Comparison of ENCODE assay signal across 13 mouse cellular contexts in the genomic region with DNA sequence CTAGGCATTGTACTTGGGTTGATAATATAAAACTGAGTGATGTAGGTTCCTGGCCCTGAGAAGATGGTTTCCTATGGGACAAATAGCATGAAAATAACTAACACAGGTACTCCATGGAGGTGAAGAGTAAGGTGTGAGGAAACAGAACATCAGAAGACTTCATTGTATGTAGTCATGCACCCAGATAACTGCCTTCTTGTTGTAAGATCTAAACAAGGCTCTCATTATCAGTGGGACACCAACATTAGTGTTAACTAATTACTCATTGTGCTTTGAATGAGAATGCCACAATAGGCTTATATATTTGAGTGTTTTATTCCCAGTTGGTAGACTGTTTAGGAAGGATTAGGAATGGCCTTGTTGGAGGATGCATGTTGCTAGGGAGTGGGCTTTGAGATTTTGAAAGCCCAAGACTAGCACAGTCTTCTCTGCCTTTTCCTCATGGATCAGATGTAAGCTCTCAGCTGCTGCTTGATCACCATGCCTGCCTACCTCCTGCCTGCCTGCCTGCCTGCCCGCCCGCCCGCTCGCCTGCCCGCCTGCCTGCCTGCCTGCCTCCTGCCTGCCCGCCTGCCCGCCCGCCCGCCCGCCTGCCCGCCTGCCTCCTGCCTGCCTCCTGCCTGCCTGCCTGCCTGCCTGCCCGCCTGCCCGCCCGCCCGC.
A peak's percentile ranks its signal among the peaks of the same experiment; 100 is the strongest.
DNase-seq lines count a peak whose midpoint lies in the region; ATAC-seq and TF ChIP-seq lines count a peak whose summit lies in the region.
"Had no signal": no experiment of that assay in that cellular context is flagged by ENCODE, and none has a peak within 500 bp of the region (broad histone marks: within the 10 kb centered on the region; RNA-seq: fewer than 3 reads in every experiment).

No protein-coding gene starts in this region.

- H3K4me3 ChIP-seq in lung, embryonic 16.5 days (ENCODE audit: low read length), result no peak overlapping the region
- H3K4me3 ChIP-seq in forebrain, postnatal 0 days (ENCODE audit: low read depth, low read length), result peak overlapping the region; percentile 17
- H3K4me3 ChIP-seq in liver, embryonic 11.5 days (ENCODE audit: low read depth, low read length), result peak overlapping the region; percentile 27
- peak overlapping the region; percentile 2; the same call in 1 of the 2 replicates for H3K4me3 ChIP-seq in stomach, embryonic 16.5 days (replicated peaks; ENCODE audit: low read length)

- 23% methylated on average over 4 of the region's 15 CpGs for WGBS in lung, embryonic 16.5 days
- WGBS in forebrain, postnatal 0 days, result 30% methylated on average over 11 of the region's 15 CpGs
- 21% methylated on average over 12 of the region's 15 CpGs for WGBS in liver, embryonic 11.5 days
- WGBS in stomach, embryonic 16.5 days, result 29% methylated on average over 6 of the region's 15 CpGs

- no peak overlapping the region; the same call in 1 of the 2 replicates for H3K9ac ChIP-seq in lung, embryonic 16.5 days (ENCODE audit: low read length)
- H3K9ac ChIP-seq in forebrain, postnatal 0 days, result no peak overlapping the region
- H3K9ac ChIP-seq in liver, embryonic 11.5 days (ENCODE audit: low read depth, low read length), result no peak overlapping the region
- H3K9ac ChIP-seq in stomach, embryonic 16.5 days (ENCODE audit: low read length), result no peak overlapping the region

- no peak for ATAC-seq in lung, embryonic 16.5 days (ENCODE audit: low read depth)
- ATAC-seq in forebrain, postnatal 0 days, result peak; percentile 53
- ATAC-seq in liver, embryonic 11.5 days (replicated peaks; ENCODE audit: low FRiP score), result no peak
- no peak for ATAC-seq in stomach, embryonic 16.5 days (ENCODE audit: insufficient read depth, low FRiP score)
- ATAC-seq in erythroid progenitor cell, adult 5-6 weeks (replicated peaks; ENCODE audit: low FRiP score, poor library complexity, severe bottlenecking), result no peak
- ATAC-seq: Patski had no signal

- no peaks in the 10 kb centered on the region for H3K4me1 ChIP-seq in lung, embryonic 16.5 days (replicated peaks; ENCODE audit: control insufficient read depth, insufficient read depth, low read length)
- no peaks in the 10 kb centered on the region for H3K4me1 ChIP-seq in forebrain, postnatal 0 days (ENCODE audit: insufficient read depth)
- H3K4me1 ChIP-seq in liver, embryonic 11.5 days (replicated peaks; ENCODE audit: control insufficient read depth, insufficient read depth, low read length), result no peaks in the 10 kb centered on the region
- no peaks in the 10 kb centered on the region for H3K4me1 ChIP-seq in stomach, embryonic 16.5 days (ENCODE audit: control insufficient read depth, insufficient read depth, low read length)

- no peak for TF ChIP-seq CTCF in forebrain, postnatal 0 days (IDR thresholded peaks at IDR 0.05; ENCODE audit: low read depth)

- H3K27me3 ChIP-seq in lung, embryonic 16.5 days (ENCODE audit: control insufficient read depth, insufficient read depth, low read depth, low read length), result peaks cover 5% of the 10 kb centered on the region; the same call in 1 of the 2 replicates
- no peaks in the 10 kb centered on the region for H3K27me3 ChIP-seq in forebrain, postnatal 0 days (ENCODE audit: insufficient read depth, low read length)
- peaks cover 9% of the 10 kb centered on the region; the same call in 1 of the 2 replicates for H3K27me3 ChIP-seq in liver, embryonic 11.5 days (replicated peaks; ENCODE audit: control insufficient read depth, insufficient read depth, low read length)
- no peaks in the 10 kb centered on the region for H3K27me3 ChIP-seq in stomach, embryonic 16.5 days (ENCODE audit: control insufficient read depth, insufficient read depth, low read length)
- H3K27me3 ChIP-seq: Patski had no signal

- peak overlapping the region; percentile 8; the same call in 1 of the 2 replicates for H3K4me2 ChIP-seq in lung, embryonic 16.5 days (ENCODE audit: low read depth, low read length)
- H3K4me2 ChIP-seq in forebrain, postnatal 0 days (ENCODE audit: low read depth), result no peak overlapping the region
- H3K4me2 ChIP-seq in liver, embryonic 11.5 days, result peak overlapping the region; percentile 29; the same call in 1 of the 2 replicates
- peak overlapping the region; percentile 19; the same call in 1 of the 2 replicates for H3K4me2 ChIP-seq in stomach, embryonic 16.5 days (ENCODE audit: low read depth, low read length)

- H3K27ac ChIP-seq in lung, embryonic 16.5 days (ENCODE audit: low read length), result no peak overlapping the region
- peak overlapping the region; percentile 40; the same call in 1 of the 2 replicates for H3K27ac ChIP-seq in forebrain, postnatal 0 days (ENCODE audit: low read depth, low read length)
- no peak overlapping the region for H3K27ac ChIP-seq in liver, embryonic 11.5 days (ENCODE audit: low read depth, low read length)
- no peak overlapping the region for H3K27ac ChIP-seq in stomach, embryonic 16.5 days (ENCODE audit: low read length)

- no peaks in the 10 kb centered on the region for H3K36me3 ChIP-seq in lung, embryonic 16.5 days (ENCODE audit: control insufficient read depth, insufficient read depth, low read length)
- H3K36me3 ChIP-seq in forebrain, postnatal 0 days (ENCODE audit: insufficient read depth), result no peaks in the 10 kb centered on the region
- no peaks in the 10 kb centered on the region for H3K36me3 ChIP-seq in liver, embryonic 11.5 days (ENCODE audit: control insufficient read depth, insufficient read depth, low read length)
- no peaks in the 10 kb centered on the region for H3K36me3 ChIP-seq in stomach, embryonic 16.5 days (ENCODE audit: control insufficient read depth, insufficient read depth, low read length)

- no peaks in the 10 kb centered on the region for H3K9me3 ChIP-seq in lung, embryonic 16.5 days (ENCODE audit: control insufficient read depth, low read length)
- no peaks in the 10 kb centered on the region for H3K9me3 ChIP-seq in forebrain, postnatal 0 days (ENCODE audit: low read length)
- no peaks in the 10 kb centered on the region for H3K9me3 ChIP-seq in liver, embryonic 11.5 days (ENCODE audit: control insufficient read depth, low read length)
- H3K9me3 ChIP-seq in stomach, embryonic 16.5 days (replicated peaks; ENCODE audit: control insufficient read depth, low read length), result no peaks in the 10 kb centered on the region

- DNase-seq in lung, postnatal 25 days (ENCODE audit: low spot score), result no peak
- peak; percentile 32 for DNase-seq in forebrain, postnatal 0 days
- no peak for DNase-seq in liver, embryonic 11.5 days (ENCODE audit: low spot score)
- DNase-seq in cerebellum, adult 9-11 months, result no peak
- DNase-seq in embryo, embryonic 10.5 days (ENCODE audit: low spot score), result no peak
- DNase-seq: cerebellum, adult 9-10 months; heart, postnatal 36 days; left cerebral cortex, postnatal 4 days; right cerebral cortex, adult 18-20 months had no signal
